Mouse (Mus musculus) liver, embryonic 12.5 days (tissue): ENCODE measurements around the gene Ano7. TPM values are rescaled to one million over a fixed set of nuclear protein-coding genes. Genes with fewer than 3 reads are reported as not detected.

Experiments used
- ATAC-seq: fragments of 200-750 bp; cut with Nextera tagmentation; 2 replicates; pipeline ENCODE4 v1.8.0; 2017; ENCODE audit warnings: moderate number of reproducible peaks, mild to moderate bottlenecking, moderate library complexity
- H3K27ac ChIP-seq: fragments of 300-500 bp; sonication (generic); 2 replicates; pipeline ENCODE4 v1.5.1; 2016; ENCODE audit warnings: mild to moderate bottlenecking
- H3K27me3 ChIP-seq: fragments of 300-500 bp; sonication (generic); replicated peaks from 2 replicates; pipeline ENCODE4 v1.6.1; 2016; ENCODE audit warnings: mild to moderate bottlenecking, moderate library complexity
- H3K36me3 ChIP-seq: fragments of 300-500 bp; sonication (generic); 2 replicates; pipeline ENCODE4 v1.6.1; 2016; ENCODE audit warnings: mild to moderate bottlenecking, moderate library complexity
- H3K4me1 ChIP-seq: fragments of 300-500 bp; sonication (generic); 2 replicates; pipeline ENCODE4 v1.6.1; 2016
- H3K4me2 ChIP-seq: fragments of 300-500 bp; sonication (generic); 2 replicates; pipeline ENCODE4 v1.6.1; 2016; ENCODE audit warnings: mild to moderate bottlenecking, moderate library complexity
- H3K4me3 ChIP-seq: fragments of 300-500 bp; sonication (generic); 2 replicates; pipeline ENCODE4 v1.5.1; 2016; ENCODE audit warnings: mild to moderate bottlenecking, moderate library complexity
- H3K9ac ChIP-seq: fragments of 300-500 bp; sonication (generic); 2 replicates; pipeline ENCODE4 v1.6.1; 2016; ENCODE audit warnings: mild to moderate bottlenecking, moderate library complexity
- H3K9me3 ChIP-seq: fragments of 300-500 bp; sonication (generic); replicated peaks from 2 replicates; pipeline ENCODE4 v1.6.1; 2016; ENCODE audit warnings: mild to moderate bottlenecking, moderate library complexity
- microRNA-seq: library from miRNA; unstranded; fragments of <30 nt; microRNA quantifications from one replicate; pipeline ENCODE4, GENCODE M21; 2017
- polyA plus RNA-seq: library from polyadenylated mRNA; unstranded; fragments of >200 nt; fragmentation: Nextera tagmentation; extraction: Ambion mirVana; gene quantifications from 2 replicates; pipeline ENCODE4 v1.2.1, GENCODE M21; 2016

Gene Ano7
- polyA plus RNA-seq, 1 experiment from 2014 or later, result 0.39 TPM

GRCm38 (mm10) chr1:93453721-93454255, 80.1 kb downstream of the Ano7 start:
- no peaks in the 10 kb centered on the region for H3K27me3 ChIP-seq
- no peak overlapping the region for H3K27ac ChIP-seq
- ATAC-seq, result no peak
- H3K36me3 ChIP-seq, result 0 out of 2 replicates have a peak, but pooled peaks cover 3% of the 10 kb centered on the region
- H3K9me3 ChIP-seq, result no peaks in the 10 kb centered on the region
- no peak overlapping the region for H3K4me2 ChIP-seq
- H3K4me1 ChIP-seq, result peaks cover 6% of the 10 kb centered on the region; the same call in 1 of the 2 replicates
- H3K4me3 ChIP-seq, result no peak overlapping the region
- H3K9ac ChIP-seq, result no peak overlapping the region

Small RNA genes within 50 kb of the gene (microRNA-seq; reads per million reads assigned to microRNA genes)
- gene Mir6345 (not detected), gene Mir6902 (not detected)

Other genes with a start within 250 kb of the Ano7 start
- 1.7 and 2.2 TPM in 2 replicates for gene Agxt, start 238.7 kb upstream of the Ano7 start, polyA plus RNA-seq
- gene 2310007B03Rik, start 213.0 kb upstream of the Ano7 start, polyA plus RNA-seq, result not detected in 2 replicates
- gene Crocc2, start 205.2 kb upstream of the Ano7 start, polyA plus RNA-seq, result 0.02 and 0.04 TPM in 2 replicates
- 0.52 and 1.4 TPM in 2 replicates for gene Sned1, start 138.1 kb upstream of the Ano7 start, polyA plus RNA-seq
- 17.4 and 17.5 TPM in 2 replicates for gene Mterf4, start 68.0 kb upstream of the Ano7 start, polyA plus RNA-seq
- 58.6 and 59.6 TPM in 2 replicates for gene Ppp1r7, start 31.1 kb upstream of the Ano7 start, polyA plus RNA-seq
- gene Pask, start 30.4 kb upstream of the Ano7 start, polyA plus RNA-seq, result 9.7 and 10.0 TPM in 2 replicates
- gene Hdlbp, start 104.9 kb downstream of the Ano7 start, polyA plus RNA-seq, result 88.7 and 92.8 TPM in 2 replicates
- gene Farp2, start 138.1 kb downstream of the Ano7 start, polyA plus RNA-seq, result 1.2 and 1.5 TPM in 2 replicates